Mouse (Mus musculus) kidney, embryonic 14.5 days (tissue): Measurements from ENCODE around the gene Stx6. TPM values are rescaled to one million over a fixed set of nuclear protein-coding genes. Genes with fewer than 3 reads are reported as not detected.

Experiments
- ATAC-seq: fragments of 200-750 bp; cut with Nextera tagmentation; 2 replicates; pipeline ENCODE4 v1.8.0; 2017; ENCODE audit warnings: moderate number of reproducible peaks, mild to moderate bottlenecking, moderate TSS enrichment, moderate library complexity; ENCODE audit not compliant: low FRiP score, low TSS enrichment
- H3K27ac ChIP-seq: fragments of 300-500 bp; sonication (generic); 2 replicates; pipeline ENCODE4 v1.5.1; 2014; ENCODE audit warnings: low read depth, mild to moderate bottlenecking, low read length, moderate library complexity, mixed read lengths
- H3K27me3 ChIP-seq: fragments of 300-500 bp; sonication (generic); 2 replicates; pipeline ENCODE4 v1.6.1; 2014; ENCODE audit warnings: mild to moderate bottlenecking, low read length; ENCODE audit not compliant: control insufficient read depth, insufficient read depth
- H3K36me3 ChIP-seq: fragments of 300-500 bp; sonication (generic); 2 replicates; pipeline ENCODE4 v1.6.1; 2014; ENCODE audit warnings: low read length, mixed read lengths; ENCODE audit not compliant: control insufficient read depth, insufficient read depth
- H3K4me1 ChIP-seq: fragments of 300-500 bp; sonication (generic); 2 replicates; pipeline ENCODE4 v1.6.1; 2014; ENCODE audit warnings: low read length, mixed read lengths; ENCODE audit not compliant: control insufficient read depth, insufficient read depth
- H3K4me2 ChIP-seq: fragments of 300-500 bp; sonication (generic); replicated peaks from 2 replicates; pipeline ENCODE4 v1.6.1; 2014; ENCODE audit warnings: low read depth, mild to moderate bottlenecking, low read length
- H3K4me3 ChIP-seq: fragments of 300-500 bp; sonication (generic); 2 replicates; pipeline ENCODE4 v1.5.1; 2014; ENCODE audit warnings: mild to moderate bottlenecking, low read length
- H3K9ac ChIP-seq: fragments of 300-500 bp; sonication (generic); 2 replicates; pipeline ENCODE4 v1.6.1; 2014; ENCODE audit warnings: low read depth, mild to moderate bottlenecking, low read length, moderate library complexity
- H3K9me3 ChIP-seq: fragments of 300-500 bp; sonication (generic); 2 replicates; pipeline ENCODE4 v1.6.1; 2016; ENCODE audit warnings: low read length; ENCODE audit not compliant: control insufficient read depth
- WGBS: fragments of 180-500 bp; shearing (Covaris S2); extraction: QIAGEN DNeasy Blood & Tissue Kit; methylation state at CpG from one replicate; pipeline ENCODE4 v1.1.7; 2014; 5-methylcytosine and 5-hydroxymethylcytosine counted together
- polyA plus RNA-seq: library from polyadenylated mRNA; unstranded; fragments of >200 nt; fragmentation: Nextera tagmentation; extraction: Ambion mirVana; gene quantifications from 2 replicates; pipeline ENCODE4 v1.2.1, GENCODE M21; 2014

Stx6 gene
- polyA plus RNA-seq, 1 experiment from 2014 or later: 86.8 TPM

GRCm38 (mm10) chr1:155249896-155250295 is 91.4 kb downstream of the Stx6 start:
- Histone ChIP-seq H3K9ac (no peak overlapping the region), H3K27me3 (no peaks in the 10 kb centered on the region; the same call in 1 of the 2 replicates), H3K4me1 (no peaks in the 10 kb centered on the region; the same call in 1 of the 2 replicates), H3K4me3 (no peak overlapping the region), H3K27ac (no peak overlapping the region), H3K9me3 (no peaks in the 10 kb centered on the region), H3K36me3 (no peaks in the 10 kb centered on the region), H3K4me2 (no peak overlapping the region)
- 32% methylated on average over 5 of the region's 5 CpGs for WGBS
- no peak for ATAC-seq

- no peaks in the 10 kb centered on the region for H3K27me3 ChIP-seq
- no peak overlapping the region for H3K9ac ChIP-seq
- no peak overlapping the region for H3K4me3 ChIP-seq
- H3K27ac ChIP-seq: no peak overlapping the region
- ATAC-seq: no peak
- 45% methylated on average over 4 of the region's 4 CpGs for WGBS
- H3K9me3 ChIP-seq: no peaks in the 10 kb centered on the region
- H3K4me1 ChIP-seq: no peaks in the 10 kb centered on the region
- H3K36me3 ChIP-seq: no peaks in the 10 kb centered on the region
- no peak overlapping the region for H3K4me2 ChIP-seq
These were observed 92.1 kb downstream of the Stx6 start for GRCm38 (mm10) chr1:155250531-155251135.

GRCm38 (mm10) chr1:155251596-155251995 is 93.1 kb downstream of the Stx6 start:
- H3K36me3 ChIP-seq: no peaks in the 10 kb centered on the region
- no peak overlapping the region for H3K4me2 ChIP-seq
- H3K9me3 ChIP-seq: no peaks in the 10 kb centered on the region
- no peak for ATAC-seq
- H3K9ac ChIP-seq: no peak overlapping the region
- 80% methylated on average over 5 of the region's 5 CpGs for WGBS
- no peak overlapping the region for H3K4me3 ChIP-seq
- H3K27ac ChIP-seq: no peak overlapping the region
- H3K27me3 ChIP-seq: no peaks in the 10 kb centered on the region
- no peaks in the 10 kb centered on the region for H3K4me1 ChIP-seq

GRCm38 (mm10) chr1:155252631-155253121 is 94.2 kb downstream of the Stx6 start:
- H3K36me3 ChIP-seq: no peaks in the 10 kb centered on the region
- H3K27me3 ChIP-seq: no peaks in the 10 kb centered on the region
- ATAC-seq: peak; percentile 45; the same call in 1 of the 2 replicates
- H3K27ac ChIP-seq: no peak overlapping the region
- H3K4me3 ChIP-seq: no peak overlapping the region
- H3K4me1 ChIP-seq: no peaks in the 10 kb centered on the region
- WGBS: 37% methylated on average over 6 of the region's 6 CpGs
- no peaks in the 10 kb centered on the region for H3K9me3 ChIP-seq
- H3K9ac ChIP-seq: no peak overlapping the region
- no peak overlapping the region for H3K4me2 ChIP-seq

- Histone ChIP-seq H3K27me3 (no peaks in the 10 kb centered on the region), H3K27ac (no peak overlapping the region), H3K9ac (no peak overlapping the region), H3K4me2 (no peak overlapping the region), H3K36me3 (no peaks in the 10 kb centered on the region), H3K9me3 (no peaks in the 10 kb centered on the region), H3K4me3 (no peak overlapping the region), H3K4me1 (no peaks in the 10 kb centered on the region)
- no peak for ATAC-seq
- WGBS: 66% methylated on average over 12 of the region's 12 CpGs
These were observed 94.6 kb downstream of the Stx6 start for GRCm38 (mm10) chr1:155253126-155253525.

- WGBS: 94% methylated on average over 8 of the region's 8 CpGs
- no peaks in the 10 kb centered on the region for H3K9me3 ChIP-seq
- H3K4me2 ChIP-seq: no peak overlapping the region
These were observed 95.8 kb downstream of the Stx6 start for GRCm38 (mm10) chr1:155254309-155254708.

More at GRCm38 (mm10) chr1:155254309-155254708, 95.8 kb downstream of the Stx6 start:
- Histone ChIP-seq H3K4me3 (no peak overlapping the region), H3K36me3 (no peaks in the 10 kb centered on the region), H3K9ac (no peak overlapping the region), H3K27me3 (no peaks in the 10 kb centered on the region), H3K4me1 (no peaks in the 10 kb centered on the region), H3K27ac (no peak overlapping the region)
- no peak for ATAC-seq

Other genes starting within 250 kb of the Stx6 start
- 13.1 and 14.8 TPM in 2 replicates for gene Ier5, start 59.1 kb upstream of the Stx6 start, polyA plus RNA-seq
- gene Mr1, start 11.9 kb upstream of the Stx6 start, polyA plus RNA-seq: 4.6 and 4.8 TPM in 2 replicates
- gene BC034090, start 85.7 kb downstream of the Stx6 start, polyA plus RNA-seq: 4.7 and 4.9 TPM in 2 replicates